Mouse (Mus musculus): ENCODE data around the gene Fmc1. TPM values are rescaled to one million over a fixed set of nuclear protein-coding genes. Genes with fewer than 3 reads are reported as not detected.
A peak's percentile ranks its signal among the peaks of the same experiment; 100 is the strongest.

Fmc1 gene
- polyA plus RNA-seq (2012; ENCODE audit: insufficient read depth, insufficient read length, low replicate concordance, missing spikeins): not detected in 2 replicates

GRCm38 (mm10) chr6:38533428-38534405, at the start of gene Fmc1:
Fmc1 (plus strand) TSS chr6:38533502.
- H3K4me3 ChIP-seq (ENCODE audit: insufficient read depth, low read depth, low read length): peak within 1 kb of the TSS; percentile 77
- peak within 1 kb of the TSS; percentile 96 for H3K27ac ChIP-seq (ENCODE audit: insufficient read depth, low read depth, low read length)
- 3% methylated on average over 41 of the region's 41 CpGs for WGBS
- no peaks in the 10 kb centered on the region for H3K4me1 ChIP-seq (ENCODE audit: control insufficient read depth, insufficient read depth, low read length)
- TF ChIP-seq CTCF (IDR thresholded peaks at IDR 0.05; ENCODE audit: insufficient read depth, low read depth, low read length) (no peak), POLR2A (IDR thresholded peaks at IDR 0.05; ENCODE audit: insufficient read depth, low read depth, low read length) (peak; percentile 73)

- WGBS: 84% methylated on average over 3 of the region's 3 CpGs
- Histone ChIP-seq H3K4me1 (ENCODE audit: control insufficient read depth, insufficient read depth, low read length) (no peaks in the 10 kb centered on the region; the same call in 1 of the 2 replicates), H3K4me3 (ENCODE audit: insufficient read depth, low read depth, low read length) (no peak overlapping the region), H3K27ac (ENCODE audit: insufficient read depth, low read depth, low read length) (no peak overlapping the region)
- TF ChIP-seq POLR2A (IDR thresholded peaks at IDR 0.05; ENCODE audit: insufficient read depth, low read depth, low read length) (no peak), CTCF (IDR thresholded peaks at IDR 0.05; ENCODE audit: insufficient read depth, low read depth, low read length) (no peak)
Observed at GRCm38 (mm10) chr6:38492550-38492949, 40.8 kb upstream of the Fmc1 start.

- 46% methylated on average over 4 of the region's 4 CpGs for WGBS
- Histone ChIP-seq H3K4me3 (ENCODE audit: insufficient read depth, low read depth, low read length) (no peak overlapping the region), H3K4me1 (ENCODE audit: control insufficient read depth, insufficient read depth, low read length) (no peaks in the 10 kb centered on the region; the same call in 1 of the 2 replicates), H3K27ac (ENCODE audit: insufficient read depth, low read depth, low read length) (peak overlapping the region; percentile 26; the same call in 1 of the 2 replicates)
- TF ChIP-seq POLR2A (IDR thresholded peaks at IDR 0.05; ENCODE audit: insufficient read depth, low read depth, low read length): no peak
- TF ChIP-seq CTCF (IDR thresholded peaks at IDR 0.05; ENCODE audit: insufficient read depth, low read depth, low read length): no peak
Observed at GRCm38 (mm10) chr6:38495641-38496040, 37.7 kb upstream of the Fmc1 start.

GRCm38 (mm10) chr6:38512096-38512495, 21.2 kb upstream of the Fmc1 start:
- Histone ChIP-seq H3K4me3 (ENCODE audit: insufficient read depth, low read depth, low read length) (no peak overlapping the region), H3K27ac (ENCODE audit: insufficient read depth, low read depth, low read length) (no peak overlapping the region), H3K4me1 (ENCODE audit: control insufficient read depth, insufficient read depth, low read length) (no peaks in the 10 kb centered on the region)
- WGBS: 97% methylated on average over 1 of the region's 1 CpGs
- TF ChIP-seq POLR2A (IDR thresholded peaks at IDR 0.05; ENCODE audit: insufficient read depth, low read depth, low read length): no peak
- TF ChIP-seq CTCF (IDR thresholded peaks at IDR 0.05; ENCODE audit: insufficient read depth, low read depth, low read length): no peak

GRCm38 (mm10) chr6:38512830-38513229, 20.5 kb upstream of the Fmc1 start:
- Histone ChIP-seq H3K4me1 (ENCODE audit: control insufficient read depth, insufficient read depth, low read length) (no peaks in the 10 kb centered on the region), H3K4me3 (ENCODE audit: insufficient read depth, low read depth, low read length) (no peak overlapping the region), H3K27ac (ENCODE audit: insufficient read depth, low read depth, low read length) (no peak overlapping the region)
- TF ChIP-seq POLR2A (IDR thresholded peaks at IDR 0.05; ENCODE audit: insufficient read depth, low read depth, low read length): no peak
- TF ChIP-seq CTCF (IDR thresholded peaks at IDR 0.05; ENCODE audit: insufficient read depth, low read depth, low read length): no peak

GRCm38 (mm10) chr6:38515201-38515600, 18.1 kb upstream of the Fmc1 start:
- 93% methylated on average over 4 of the region's 4 CpGs for WGBS
- TF ChIP-seq POLR2A (IDR thresholded peaks at IDR 0.05; ENCODE audit: insufficient read depth, low read depth, low read length) (no peak), CTCF (IDR thresholded peaks at IDR 0.05; ENCODE audit: insufficient read depth, low read depth, low read length) (no peak)
- Histone ChIP-seq H3K4me1 (ENCODE audit: control insufficient read depth, insufficient read depth, low read length) (no peaks in the 10 kb centered on the region), H3K27ac (ENCODE audit: insufficient read depth, low read depth, low read length) (no peak overlapping the region), H3K4me3 (ENCODE audit: insufficient read depth, low read depth, low read length) (no peak overlapping the region)

GRCm38 (mm10) chr6:38523851-38524250, 9.5 kb upstream of the Fmc1 start:
- Histone ChIP-seq H3K4me1 (ENCODE audit: control insufficient read depth, insufficient read depth, low read length) (no peaks in the 10 kb centered on the region), H3K27ac (ENCODE audit: insufficient read depth, low read depth, low read length) (no peak overlapping the region), H3K4me3 (ENCODE audit: insufficient read depth, low read depth, low read length) (no peak overlapping the region)
- TF ChIP-seq POLR2A (IDR thresholded peaks at IDR 0.05; ENCODE audit: insufficient read depth, low read depth, low read length) (no peak), CTCF (IDR thresholded peaks at IDR 0.05; ENCODE audit: insufficient read depth, low read depth, low read length) (no peak)
- 40% methylated on average over 8 of the region's 8 CpGs for WGBS

GRCm38 (mm10) chr6:38531211-38531820, 2.0 kb upstream of the Fmc1 start:
- Histone ChIP-seq H3K4me1 (ENCODE audit: control insufficient read depth, insufficient read depth, low read length) (no peaks in the 10 kb centered on the region), H3K4me3 (ENCODE audit: insufficient read depth, low read depth, low read length) (no peak overlapping the region), H3K27ac (ENCODE audit: insufficient read depth, low read depth, low read length) (no peak overlapping the region)
- TF ChIP-seq CTCF (IDR thresholded peaks at IDR 0.05; ENCODE audit: insufficient read depth, low read depth, low read length): no peak
- no peak for TF ChIP-seq POLR2A (IDR thresholded peaks at IDR 0.05; ENCODE audit: insufficient read depth, low read depth, low read length)
- 56% methylated on average over 5 of the region's 5 CpGs for WGBS
